Mouse (Mus musculus) megakaryocyte, embryonic 14.5 days (primary cell): ENCODE measurements around the gene Lmtk2. TPM values are rescaled to one million over a fixed set of nuclear protein-coding genes. Genes with fewer than 3 reads are reported as not detected.

Experiments used
- H3K27me3 ChIP-seq: replicated peaks from 2 replicates; pipeline ENCODE3; 2012; ENCODE audit warnings: inconsistent platforms
- H3K36me3 ChIP-seq: replicated peaks from 2 replicates; pipeline ENCODE3; 2012; ENCODE audit warnings: low read length, inconsistent platforms, mixed read lengths
- H3K4me1 ChIP-seq: 2 replicates; pipeline ENCODE4 v1.6.1; 2012; ENCODE audit warnings: inconsistent platforms
- H3K4me3 ChIP-seq: replicated peaks from 2 replicates; pipeline ENCODE3; 2012; ENCODE audit warnings: moderate library complexity, mild to moderate bottlenecking, inconsistent platforms
- H3K9me3 ChIP-seq: 2 replicates; pipeline ENCODE4 v1.6.1; 2012; ENCODE audit warnings: inconsistent platforms
- FLI1 ChIP-seq: IDR thresholded peaks from 2 replicates; pipeline ENCODE4 v1.6.1; 2012; ENCODE audit warnings: low read length, inconsistent platforms, mixed read lengths
- GATA1 ChIP-seq: IDR thresholded peaks from 3 replicates; pipeline ENCODE4 v1.6.1; 2012; ENCODE audit warnings: mixed read lengths, low read length, inconsistent platforms, borderline replicate concordance
- polyA plus RNA-seq: library from polyadenylated mRNA; stranded (reverse); fragments of >175 nt; gene quantifications from 2 replicates; pipeline ENCODE4 v1.2.3, GENCODE M21; 2012; ENCODE audit warnings: low replicate concordance; ENCODE audit not compliant: insufficient read depth

Lmtk2 gene
- polyA plus RNA-seq, 1 experiment: 2.0 TPM

- H3K4me3 ChIP-seq: peak overlapping the region; percentile 51
- no peaks in the 10 kb centered on the region for H3K9me3 ChIP-seq
- H3K27me3 ChIP-seq: peaks cover 53% of the 10 kb centered on the region
- TF ChIP-seq GATA1: no peak
- TF ChIP-seq FLI1: no peak
- peaks cover 33% of the 10 kb centered on the region for H3K4me1 ChIP-seq
- peaks cover 20% of the 10 kb centered on the region for H3K36me3 ChIP-seq
Measured at GRCm38 (mm10) chr5:144125979-144126755, 25.9 kb downstream of the Lmtk2 start.

GRCm38 (mm10) chr5:144143531-144143930, 43.3 kb downstream of the Lmtk2 start:
- no peak overlapping the region for H3K4me3 ChIP-seq
- no peaks in the 10 kb centered on the region for H3K9me3 ChIP-seq
- peaks cover 49% of the 10 kb centered on the region for H3K36me3 ChIP-seq
- no peaks in the 10 kb centered on the region for H3K27me3 ChIP-seq
- no peaks in the 10 kb centered on the region for H3K4me1 ChIP-seq
- TF ChIP-seq FLI1 (no peak), GATA1 (no peak)

- peaks cover 71% of the 10 kb centered on the region for H3K36me3 ChIP-seq
Measured at GRCm38 (mm10) chr5:144146898-144147297, 46.7 kb downstream of the Lmtk2 start.

GRCm38 (mm10) chr5:144149530-144149929, 49.3 kb downstream of the Lmtk2 start:
- TF ChIP-seq GATA1 (no peak), FLI1 (no peak)

More at GRCm38 (mm10) chr5:144146898-144147297, 46.7 kb downstream of the Lmtk2 start:
- no peaks in the 10 kb centered on the region for H3K4me1 ChIP-seq
- no peaks in the 10 kb centered on the region for H3K27me3 ChIP-seq
- no peaks in the 10 kb centered on the region for H3K9me3 ChIP-seq
- no peak for TF ChIP-seq FLI1
- TF ChIP-seq GATA1: no peak
- no peak overlapping the region for H3K4me3 ChIP-seq

DNA sequence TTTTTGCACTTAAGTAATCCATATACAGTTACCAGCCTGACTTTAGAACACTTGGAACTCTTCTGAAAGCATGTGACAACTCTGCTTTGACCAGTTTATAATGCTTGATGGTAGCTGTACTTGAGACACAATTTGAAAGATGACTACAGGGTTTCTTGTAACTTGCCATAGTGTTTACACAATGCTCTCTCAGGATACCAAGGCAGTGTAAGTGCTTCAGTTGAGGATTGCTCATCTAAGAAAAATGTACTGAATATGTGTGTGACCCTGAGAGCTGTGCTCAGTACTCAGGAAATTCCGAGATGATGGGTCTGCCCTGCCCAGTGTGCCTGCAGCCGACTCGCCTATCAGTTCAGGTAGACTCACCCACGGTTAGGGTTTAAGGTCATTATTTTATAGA, 51.0 kb downstream of the Lmtk2 start:
- TF ChIP-seq FLI1 (no peak), GATA1 (no peak)
- Histone ChIP-seq H3K4me1 (no peaks in the 10 kb centered on the region), H3K36me3 (peaks cover 61% of the 10 kb centered on the region), H3K27me3 (no peaks in the 10 kb centered on the region), H3K4me3 (no peak overlapping the region), H3K9me3 (no peaks in the 10 kb centered on the region)

More at GRCm38 (mm10) chr5:144149530-144149929, 49.3 kb downstream of the Lmtk2 start:
- Histone ChIP-seq H3K4me3 (no peak overlapping the region), H3K27me3 (no peaks in the 10 kb centered on the region), H3K36me3 (peaks cover 72% of the 10 kb centered on the region), H3K9me3 (no peaks in the 10 kb centered on the region), H3K4me1 (no peaks in the 10 kb centered on the region)

- Histone ChIP-seq H3K4me3 (no peak overlapping the region), H3K9me3 (no peaks in the 10 kb centered on the region), H3K36me3 (peaks cover 63% of the 10 kb centered on the region), H3K4me1 (no peaks in the 10 kb centered on the region), H3K27me3 (no peaks in the 10 kb centered on the region)
- no peak for TF ChIP-seq FLI1
Measured at GRCm38 (mm10) chr5:144154528-144154927, 54.3 kb downstream of the Lmtk2 start.

- no peak for TF ChIP-seq FLI1
- TF ChIP-seq GATA1: no peak
- H3K27me3 ChIP-seq: no peaks in the 10 kb centered on the region
- no peaks in the 10 kb centered on the region for H3K9me3 ChIP-seq
- no peak overlapping the region for H3K4me3 ChIP-seq
- peaks cover 58% of the 10 kb centered on the region for H3K36me3 ChIP-seq
- H3K4me1 ChIP-seq: peaks cover 6% of the 10 kb centered on the region
Measured at GRCm38 (mm10) chr5:144158604-144159003, 58.4 kb downstream of the Lmtk2 start.

- no peak for TF ChIP-seq GATA1
- TF ChIP-seq FLI1: no peak
- H3K36me3 ChIP-seq: peaks cover 62% of the 10 kb centered on the region
Measured at GRCm38 (mm10) chr5:144159137-144159536, 58.9 kb downstream of the Lmtk2 start.

DNA sequence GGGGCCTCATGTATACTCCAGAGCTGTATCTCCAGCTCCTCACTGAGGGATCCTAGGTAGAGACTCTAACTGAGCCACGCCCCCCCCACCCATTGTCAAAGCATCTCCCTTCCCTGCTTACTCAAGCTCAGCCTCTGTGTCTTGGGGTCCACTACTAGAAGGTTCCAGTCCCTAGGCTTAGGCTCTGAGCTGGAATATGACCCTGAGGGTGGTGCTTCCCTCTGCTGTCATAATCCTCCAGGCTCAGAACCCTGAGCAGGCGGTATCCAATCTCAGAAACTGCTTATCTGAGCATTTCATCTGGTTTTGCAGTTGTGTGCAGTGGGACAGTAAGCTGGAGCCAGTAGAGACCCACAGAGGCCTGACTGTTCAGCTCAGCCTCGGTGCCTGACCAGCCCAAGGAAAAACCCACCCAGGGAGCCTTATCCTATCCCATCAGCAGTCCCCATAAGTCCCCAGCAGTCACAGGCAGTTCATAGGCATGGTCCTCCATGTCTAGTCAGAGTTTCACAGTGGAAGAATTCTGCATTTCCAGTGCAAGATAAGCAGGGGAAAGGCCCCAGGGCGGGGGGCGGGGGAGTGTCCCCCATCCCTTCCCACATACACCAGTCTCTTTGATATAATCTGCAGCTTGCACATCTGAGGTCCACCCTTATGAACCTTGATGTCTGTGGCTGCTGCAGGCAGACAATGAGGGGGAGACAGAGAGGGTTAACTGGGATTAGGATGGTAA, 62.0 kb downstream of the Lmtk2 start:
- H3K4me1 ChIP-seq: peaks cover 22% of the 10 kb centered on the region
- H3K27me3 ChIP-seq: no peaks in the 10 kb centered on the region
- no peak overlapping the region for H3K4me3 ChIP-seq
- TF ChIP-seq GATA1 (no peak), FLI1 (no peak)
- no peaks in the 10 kb centered on the region for H3K9me3 ChIP-seq
- peaks cover 74% of the 10 kb centered on the region for H3K36me3 ChIP-seq

More at GRCm38 (mm10) chr5:144159137-144159536, 58.9 kb downstream of the Lmtk2 start:
- H3K27me3 ChIP-seq: no peaks in the 10 kb centered on the region
- no peaks in the 10 kb centered on the region for H3K9me3 ChIP-seq
- H3K4me3 ChIP-seq: no peak overlapping the region
- H3K4me1 ChIP-seq: peaks cover 9% of the 10 kb centered on the region

DNA sequence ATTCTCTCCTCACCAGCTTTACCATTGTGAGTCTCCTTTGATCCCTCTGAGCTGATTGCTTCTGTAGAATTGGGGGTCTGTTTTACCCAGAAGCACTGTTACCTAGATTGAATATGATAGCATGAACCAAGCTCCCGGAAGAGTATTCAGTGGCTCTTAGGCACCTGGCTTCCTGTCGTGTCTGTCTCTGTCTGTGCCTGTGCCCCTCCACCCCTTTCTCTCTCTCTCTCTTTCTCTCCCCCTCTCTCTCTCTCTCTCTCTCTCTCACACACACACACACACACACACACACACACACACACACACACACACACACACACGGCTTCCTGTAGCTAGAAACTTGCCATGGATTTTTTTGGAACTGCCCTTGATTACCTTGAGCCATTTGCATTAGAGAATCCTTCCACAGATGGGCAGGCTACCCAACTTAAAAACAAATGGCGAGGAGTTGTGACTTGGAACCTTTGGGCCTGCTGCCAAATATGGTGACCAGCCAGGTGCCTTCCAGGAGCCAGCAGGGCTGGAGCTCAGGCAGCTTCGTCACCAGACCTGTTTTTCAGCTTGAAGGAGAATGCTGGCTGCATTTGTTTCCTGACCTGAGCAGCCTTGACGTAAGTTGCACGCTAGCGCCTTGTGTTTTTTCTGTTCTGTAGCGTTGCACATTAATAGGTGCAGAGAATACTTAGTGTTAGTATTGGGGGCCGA, 62.7 kb downstream of the Lmtk2 start:
- Histone ChIP-seq H3K27me3 (no peaks in the 10 kb centered on the region), H3K9me3 (no peaks in the 10 kb centered on the region), H3K4me3 (no peak overlapping the region), H3K4me1 (peaks cover 22% of the 10 kb centered on the region), H3K36me3 (peaks cover 68% of the 10 kb centered on the region)
- TF ChIP-seq FLI1 (no peak), GATA1 (no peak)
